Mouse (Mus musculus) bone marrow macrophage, adult 2 months (primary cell): Measurements from ENCODE around the gene Rnf40. TPM values are rescaled to one million over a fixed set of nuclear protein-coding genes. Genes with fewer than 3 reads are reported as not detected.

Source experiments
- H3K27ac ChIP-seq: 2 replicates; pipeline ENCODE4 v1.5.1; 2012; ENCODE audit warnings: low read depth, low read length; ENCODE audit not compliant: insufficient read depth
- H3K4me1 ChIP-seq: 2 replicates; pipeline ENCODE4 v1.6.1; 2012; ENCODE audit warnings: low read length; ENCODE audit not compliant: control insufficient read depth, insufficient read depth
- H3K4me3 ChIP-seq: 2 replicates; pipeline ENCODE4 v1.5.1; 2012; ENCODE audit warnings: mild to moderate bottlenecking, low read length, moderate library complexity; ENCODE audit not compliant: insufficient read depth
- CTCF ChIP-seq: IDR thresholded peaks from 2 replicates; pipeline ENCODE4 v1.5.1; 2012; ENCODE audit warnings: low read depth, mild to moderate bottlenecking, low read length, moderate library complexity
- POLR2A ChIP-seq: IDR thresholded peaks from 2 replicates; pipeline ENCODE4 v1.6.1; 2012; ENCODE audit warnings: mild to moderate bottlenecking, low read depth, low read length, borderline replicate concordance
- polyA plus RNA-seq: library from polyadenylated mRNA; stranded (reverse); fragments of >200 nt; gene quantifications from 2 replicates; pipeline ENCODE4 v1.2.4, GENCODE M21; 2012; ENCODE audit not compliant: missing spikeins, insufficient read depth, insufficient read length

Gene Rnf40
- polyA plus RNA-seq, 1 experiment = 42.3 TPM

DNA sequence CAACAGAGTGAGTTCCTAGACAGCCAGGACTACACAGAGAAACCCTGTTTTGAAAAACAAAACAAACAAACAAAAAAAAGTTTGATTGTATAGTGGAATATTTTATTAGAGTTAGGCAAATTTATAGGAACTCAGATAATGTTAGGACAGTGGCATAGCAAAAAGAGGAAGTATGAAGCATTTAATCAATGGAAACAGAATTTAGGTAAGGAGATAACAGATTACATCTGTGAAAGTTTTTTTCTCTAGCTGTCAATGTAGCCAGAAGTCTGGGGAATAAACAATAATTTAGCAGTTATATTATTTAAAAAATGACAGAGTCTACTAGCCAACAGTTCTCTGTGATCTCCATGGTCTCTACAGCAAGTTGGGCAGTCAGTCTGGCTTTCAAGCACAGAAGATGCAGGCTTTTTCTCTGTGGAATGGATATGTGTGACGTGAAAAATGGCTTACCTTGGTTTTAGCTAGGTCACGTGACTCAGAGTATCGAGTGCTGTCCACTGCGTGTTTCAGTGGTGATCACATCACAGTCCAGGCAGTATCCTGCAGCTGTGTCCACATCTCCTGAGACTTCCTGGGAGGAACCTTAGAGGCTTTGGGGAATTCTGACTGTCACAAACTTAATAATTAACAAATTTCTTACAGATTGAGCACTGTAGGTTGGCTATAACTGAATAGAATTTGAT lies 60.1 kb downstream of the Rnf40 start:
- Histone ChIP-seq H3K4me1 (no peaks in the 10 kb centered on the region), H3K4me3 (no peak overlapping the region), H3K27ac (no peak overlapping the region)
- TF ChIP-seq POLR2A (no peak), CTCF (no peak)

DNA sequence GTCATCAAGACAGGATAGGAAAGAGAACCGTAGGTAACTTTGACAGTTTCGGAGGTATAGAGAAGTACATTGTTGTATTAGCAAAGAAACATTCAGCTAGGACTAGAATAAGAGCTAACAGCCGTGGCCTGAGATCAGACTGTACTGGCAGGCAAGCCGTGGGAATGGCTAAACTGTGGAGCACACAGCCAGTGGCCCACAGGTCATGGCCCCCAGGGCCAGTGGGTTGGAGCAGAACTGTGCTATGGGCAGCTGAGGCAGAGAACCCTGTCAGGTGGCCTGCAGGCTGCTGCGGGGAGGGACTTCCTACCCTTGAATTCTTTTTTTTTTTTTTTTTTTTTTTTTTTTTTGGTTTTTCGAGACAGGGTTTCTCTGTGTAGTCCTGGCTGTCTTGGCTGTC lies 60.6 kb downstream of the Rnf40 start:
- Histone ChIP-seq H3K4me3 (no peak overlapping the region), H3K4me1 (no peaks in the 10 kb centered on the region), H3K27ac (no peak overlapping the region)
- TF ChIP-seq POLR2A (no peak), CTCF (no peak)

- Histone ChIP-seq H3K27ac (no peak overlapping the region), H3K4me1 (no peaks in the 10 kb centered on the region), H3K4me3 (no peak overlapping the region)
- no peak for TF ChIP-seq CTCF
- TF ChIP-seq POLR2A = no peak
Observed at GRCm38 (mm10) chr7:127651624-127652023, 63.1 kb downstream of the Rnf40 start.

DNA sequence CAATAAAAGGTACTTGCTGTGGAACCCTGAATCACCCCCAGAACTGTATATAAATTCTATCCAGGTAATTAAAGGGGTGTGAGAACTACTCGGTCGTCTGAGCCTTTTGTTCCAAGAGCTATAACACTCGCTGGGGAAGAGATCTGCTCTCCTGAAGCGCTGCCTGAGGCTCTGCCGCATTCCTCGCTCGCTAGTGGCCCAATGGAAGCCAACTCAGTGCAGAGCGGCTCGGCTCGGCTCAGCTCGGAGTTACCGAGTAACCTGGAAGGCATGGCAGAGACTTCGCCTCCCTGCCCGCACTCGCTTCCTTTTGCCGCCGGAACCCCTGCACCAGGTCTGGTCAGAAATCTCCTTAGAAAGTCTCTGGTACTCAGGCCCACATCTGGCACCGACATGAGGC lies 63.5 kb downstream of the Rnf40 start:
- TF ChIP-seq CTCF = no peak
- no peaks in the 10 kb centered on the region for H3K4me1 ChIP-seq
- no peak overlapping the region for H3K27ac ChIP-seq
- no peak overlapping the region for H3K4me3 ChIP-seq

DNA sequence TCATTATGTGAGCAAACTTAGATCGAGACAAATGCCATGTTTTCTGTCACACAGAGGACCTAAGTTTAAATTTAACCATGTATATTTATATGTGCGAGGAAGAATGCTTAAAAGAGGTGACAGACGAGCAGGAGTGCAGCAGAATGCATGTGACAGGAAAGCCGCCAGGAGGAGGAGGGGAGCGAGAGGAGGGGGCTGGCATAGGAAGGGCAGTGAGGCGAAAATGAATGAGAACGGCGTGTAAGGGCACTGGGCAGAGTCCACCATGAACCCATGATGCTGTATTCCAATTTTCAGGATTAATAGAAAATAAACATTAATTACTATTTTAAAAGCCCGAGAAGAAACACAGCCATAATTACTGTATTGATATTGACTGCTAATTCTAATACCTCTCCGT lies 65.8 kb downstream of the Rnf40 start:
- H3K4me1 ChIP-seq = no peaks in the 10 kb centered on the region
- no peak for TF ChIP-seq POLR2A
- no peak for TF ChIP-seq CTCF
- H3K27ac ChIP-seq = no peak overlapping the region
- no peak overlapping the region for H3K4me3 ChIP-seq

Other genes starting within 250 kb of the Rnf40 start
- 14.9 and 16.2 TPM in 2 replicates for gene Zfp768, start 243.2 kb upstream of the Rnf40 start, polyA plus RNA-seq
- 6.3 and 6.8 TPM in 2 replicates for gene Zfp747, start 212.7 kb upstream of the Rnf40 start, polyA plus RNA-seq
- 2.8 and 2.9 TPM in 2 replicates for gene 9130019O22Rik, start 201.6 kb upstream of the Rnf40 start, polyA plus RNA-seq
- 3.4 and 3.9 TPM in 2 replicates for gene E430018J23Rik, start 195.1 kb upstream of the Rnf40 start, polyA plus RNA-seq
- 6.1 and 8.5 TPM in 2 replicates for gene Zfp764, start 181.9 kb upstream of the Rnf40 start, polyA plus RNA-seq
- 17.7 and 20.0 TPM in 2 replicates for gene Zfp688, start 166.7 kb upstream of the Rnf40 start, polyA plus RNA-seq
- 1.4 and 1.7 TPM in 2 replicates for gene Zfp689, start 139.6 kb upstream of the Rnf40 start, polyA plus RNA-seq
- 67.4 and 69.0 TPM in 2 replicates for gene Prr14, start 129.2 kb upstream of the Rnf40 start, polyA plus RNA-seq
- gene Fbrs, start 109.6 kb upstream of the Rnf40 start, polyA plus RNA-seq = 134 and 147 TPM in 2 replicates
- 56.4 and 58.1 TPM in 2 replicates for gene Srcap, start 76.8 kb upstream of the Rnf40 start, polyA plus RNA-seq
- gene Gm42715, start 69.2 kb upstream of the Rnf40 start, polyA plus RNA-seq = 4.7 and 6.2 TPM in 2 replicates
- gene Tmem265, start 27.4 kb upstream of the Rnf40 start, polyA plus RNA-seq = 3.4 and 10.8 TPM in 2 replicates
- 64.7 and 68.4 TPM in 2 replicates for gene Phkg2, start 15.4 kb upstream of the Rnf40 start, polyA plus RNA-seq
- gene Ccdc189, start 172 bp upstream of the Rnf40 start, polyA plus RNA-seq = 2.7 and 2.9 TPM in 2 replicates
- 11.2 and 11.4 TPM in 2 replicates for gene Zfp629, start 27.0 kb downstream of the Rnf40 start, polyA plus RNA-seq
- 30.4 and 40.0 TPM in 2 replicates for gene Bcl7c, start 120.2 kb downstream of the Rnf40 start, polyA plus RNA-seq
- gene Ctf1, start 124.0 kb downstream of the Rnf40 start, polyA plus RNA-seq = not detected in 2 replicates
- gene Ctf2, start 143.4 kb downstream of the Rnf40 start, polyA plus RNA-seq = not detected in 2 replicates
- 11.9 and 16.5 TPM in 2 replicates for gene Fbxl19, start 155.8 kb downstream of the Rnf40 start, polyA plus RNA-seq
- 44.2 and 45.8 TPM in 2 replicates for gene Orai3, start 181.0 kb downstream of the Rnf40 start, polyA plus RNA-seq
- gene Setd1a, start 187.9 kb downstream of the Rnf40 start, polyA plus RNA-seq = 28.2 and 30.1 TPM in 2 replicates
- not detected in 2 replicates for gene Gm49388, start 196.8 kb downstream of the Rnf40 start, polyA plus RNA-seq
- 43.4 and 47.9 TPM in 2 replicates for gene Hsd3b7, start 211.8 kb downstream of the Rnf40 start, polyA plus RNA-seq
- gene Stx4a, start 235.5 kb downstream of the Rnf40 start, polyA plus RNA-seq = 152 and 168 TPM in 2 replicates
- gene Stx1b, start 235.8 kb downstream of the Rnf40 start, polyA plus RNA-seq = not detected in 2 replicates